Mouse (Mus musculus) ovary, adult 18-20 months (tissue): ENCODE measurements around the gene Fam187b.
"Not testable (repeated sequence)": the region's sequence is repeated elsewhere in the genome, so short reads cannot be mapped to it uniquely, and the experiment has no call there.

Experiments used
- DNase-seq: peaks from one replicate; pipeline ENCODE4 v3.0.0; 2022; ENCODE audit warnings: low spot score, mixed read lengths

Gene Fam187b

GRCm38 (mm10) chr7:30973501-30974289 lies at the start of gene Fam187b:
Gene Fam187b (plus strand): TSS chr7:30973790.
- DNase-seq = peak; percentile 80

- no peak for DNase-seq
Measured at GRCm38 (mm10) chr7:30924071-30924470, 49.5 kb upstream of the Fam187b start.

GRCm38 (mm10) chr7:30924581-30924980 lies 49.0 kb upstream of the Fam187b start, which contains the start of gene Hamp2:
Gene Hamp2 (minus strand): TSS chr7:30924681.
- DNase-seq = not testable (repeated sequence)

- DNase-seq = not testable (repeated sequence)
Measured at GRCm38 (mm10) chr7:30935422-30936099, 38.0 kb upstream of the Fam187b start.

GRCm38 (mm10) chr7:30940070-30940469 lies 33.5 kb upstream of the Fam187b start:
- DNase-seq = not testable (repeated sequence)

- not testable (repeated sequence) for DNase-seq
Measured at GRCm38 (mm10) chr7:30942365-30942764, 31.2 kb upstream of the Fam187b start.

GRCm38 (mm10) chr7:30943909-30944635 lies 29.5 kb upstream of the Fam187b start, which contains the start of gene Hamp:
Gene Hamp (minus strand): TSS chr7:30944032.
- DNase-seq = no peak

- DNase-seq = not testable (repeated sequence)
Measured at GRCm38 (mm10) chr7:30944706-30945105, 28.9 kb upstream of the Fam187b start.

- not testable (repeated sequence) for DNase-seq
Measured at GRCm38 (mm10) chr7:30945466-30945865, 28.1 kb upstream of the Fam187b start.

GRCm38 (mm10) chr7:30945876-30946275 lies 27.7 kb upstream of the Fam187b start:
- no peak for DNase-seq

- not testable (repeated sequence) for DNase-seq
Measured at GRCm38 (mm10) chr7:30949902-30950301, 23.7 kb upstream of the Fam187b start.

GRCm38 (mm10) chr7:30952441-30953265 lies 20.9 kb upstream of the Fam187b start:
- DNase-seq = no peak

GRCm38 (mm10) chr7:30953459-30953858 lies 20.1 kb upstream of the Fam187b start:
- no peak for DNase-seq

- DNase-seq = peak; percentile 69
Measured at GRCm38 (mm10) chr7:30954036-30954435, 19.6 kb upstream of the Fam187b start.

- DNase-seq = no peak
Measured at GRCm38 (mm10) chr7:30954971-30955520, 18.5 kb upstream of the Fam187b start.

GRCm38 (mm10) chr7:30955584-30956356 lies 17.8 kb upstream of the Fam187b start:
- DNase-seq = peak; percentile 77

GRCm38 (mm10) chr7:30956357-30956751 lies 17.2 kb upstream of the Fam187b start:
- DNase-seq = no peak

- peak; percentile 73 for DNase-seq
Measured at GRCm38 (mm10) chr7:30956756-30957366, 16.7 kb upstream of the Fam187b start, which contains the start of gene Usf2. Gene Usf2 (minus strand): TSS chr7:30956803.

- DNase-seq = peak; percentile 83
Measured at GRCm38 (mm10) chr7:30957367-30957783, 16.2 kb upstream of the Fam187b start.
